Mouse (Mus musculus) left cerebral cortex, postnatal 4 days (tissue): ENCODE data around the gene Stxbp1. TPM values are rescaled to one million over a fixed set of nuclear protein-coding genes. Genes with fewer than 3 reads are reported as not detected.

Source experiments
- DNase-seq: peaks from one replicate; pipeline ENCODE4 v3.0.0-alpha.2; 2022
- intact Hi-C: fragments of 180-260 bp; cut with DNase I; formaldehyde crosslinking; loops from one replicate; pipeline ENCODE4 v1.15.1; 2025
- total RNA-seq, 2 experiments: library from RNA; stranded (reverse); gene quantifications; 2 replicates each; pipeline ENCODE4 v1.2.3; 2021

Gene Stxbp1
- total RNA-seq, 2 experiments from 2014 or later: 557 to 578 TPM

- DNase-seq: no peak
- intact Hi-C loops: no loop called here
Measured at GRCm38 (mm10) chr2:32763353-32763752, 83.7 kb downstream of the Stxbp1 start.

- intact Hi-C loops: no loop called here
- peak; percentile 49 for DNase-seq
Measured at GRCm38 (mm10) chr2:32761859-32762258, 85.2 kb downstream of the Stxbp1 start.

DNA sequence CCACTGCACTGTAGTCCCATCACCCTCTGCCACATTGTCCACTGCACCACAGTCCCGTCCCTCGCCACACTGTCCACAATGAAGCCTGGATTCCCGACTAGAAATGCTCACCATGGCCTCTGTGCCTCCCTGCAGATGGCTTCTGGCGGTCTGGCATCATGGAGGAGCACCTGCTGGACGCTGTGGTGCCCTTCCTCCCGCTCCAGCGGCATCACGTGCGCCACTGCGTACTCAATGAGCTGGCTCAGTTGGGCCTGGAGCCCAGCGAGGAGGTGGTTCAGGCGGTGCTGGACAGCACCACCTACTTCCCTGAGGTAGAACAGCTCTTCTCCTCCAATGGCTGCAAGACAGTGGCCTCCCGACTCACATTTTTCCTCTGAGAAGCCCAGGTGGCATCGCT lies 85.7 kb downstream of the Stxbp1 start:
- intact Hi-C loops: no loop called here
- DNase-seq: peak; percentile 40

DNA sequence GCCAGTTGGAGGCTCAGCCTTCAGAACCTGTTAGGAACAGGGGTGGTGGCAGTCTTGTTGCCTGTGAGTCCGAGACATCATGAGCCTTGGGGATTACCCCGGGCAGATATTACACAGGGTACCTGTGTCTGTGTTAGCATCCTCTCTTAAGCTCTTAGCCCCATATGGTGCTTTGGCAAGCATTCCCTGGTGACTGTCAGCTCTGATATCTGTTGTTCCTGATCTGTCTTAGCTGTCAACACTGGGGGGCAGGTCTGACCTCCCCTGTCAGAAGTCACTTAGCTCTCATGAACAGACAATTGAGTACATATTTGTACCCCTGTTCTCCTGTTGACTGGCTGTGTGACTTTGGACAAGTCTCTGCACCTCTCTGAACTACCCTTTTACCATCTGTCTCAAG lies 88.0 kb downstream of the Stxbp1 start:
- no peak for DNase-seq
- intact Hi-C loops: no loop called here

DNA sequence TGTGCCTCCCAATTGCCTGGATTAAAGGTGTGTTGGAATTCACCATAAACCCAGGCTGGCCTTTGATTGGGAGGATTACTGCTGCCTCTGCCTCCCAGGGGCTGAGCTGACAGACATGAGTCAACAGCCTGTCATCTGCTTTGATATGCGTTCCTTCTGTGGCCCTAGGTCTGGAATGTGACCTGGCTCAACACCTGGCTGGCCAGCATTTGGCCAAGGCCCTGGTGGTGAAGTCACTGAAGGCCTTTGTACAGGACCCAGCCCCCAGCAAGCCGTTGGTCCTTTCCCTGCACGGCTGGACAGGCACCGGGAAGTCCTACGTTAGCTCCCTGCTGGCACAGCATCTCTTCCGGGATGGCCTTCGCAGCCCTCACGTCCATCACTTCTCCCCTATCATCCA lies 88.5 kb downstream of the Stxbp1 start:
- DNase-seq: no peak
- intact Hi-C loops: no loop called here

GRCm38 (mm10) chr2:32757056-32757845 lies 89.8 kb downstream of the Stxbp1 start, which contains the start of gene Tor2a:
TSS of gene Tor2a (plus strand) at chr2:32757234.
- intact Hi-C loops: loop anchor here (2.0 kb wide), 1 partner anchor 44 kb away; the partner anchor contains the start of gene Cdk9

GRCm38 (mm10) chr2:32756674-32757055 lies 90.4 kb downstream of the Stxbp1 start:
- intact Hi-C loops: loop anchor here (2.0 kb wide), 1 partner anchor 44 kb away; the partner anchor contains the start of gene Cdk9
- no peak for DNase-seq

More at GRCm38 (mm10) chr2:32757056-32757845, 89.8 kb downstream of the Stxbp1 start, which contains the start of gene Tor2a:
- peak; percentile 98 for DNase-seq

DNA sequence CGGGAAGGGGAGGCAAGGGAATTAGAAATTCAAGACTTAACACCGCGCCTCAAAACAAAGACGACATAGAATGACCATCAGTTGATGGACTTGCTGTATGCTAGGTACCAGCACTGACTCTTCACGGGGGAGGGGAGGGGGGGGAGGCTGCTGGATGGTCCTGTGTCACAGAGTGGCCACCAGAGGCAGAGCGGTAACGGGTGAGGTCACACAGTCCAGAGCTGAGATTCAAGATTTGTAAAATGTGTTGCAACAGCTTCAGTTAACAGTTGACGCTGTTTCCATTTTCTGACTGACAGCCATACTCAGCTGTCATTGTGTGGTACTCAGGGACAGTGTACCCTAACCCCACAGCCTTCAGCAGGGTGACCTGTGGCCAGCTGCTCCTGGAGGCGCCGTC lies 94.9 kb downstream of the Stxbp1 start:
- intact Hi-C loops: no loop called here
- no peak for DNase-seq

- intact Hi-C loops: no loop called here
- no peak for DNase-seq
Measured at GRCm38 (mm10) chr2:32751665-32752033, 95.4 kb downstream of the Stxbp1 start.

DNA sequence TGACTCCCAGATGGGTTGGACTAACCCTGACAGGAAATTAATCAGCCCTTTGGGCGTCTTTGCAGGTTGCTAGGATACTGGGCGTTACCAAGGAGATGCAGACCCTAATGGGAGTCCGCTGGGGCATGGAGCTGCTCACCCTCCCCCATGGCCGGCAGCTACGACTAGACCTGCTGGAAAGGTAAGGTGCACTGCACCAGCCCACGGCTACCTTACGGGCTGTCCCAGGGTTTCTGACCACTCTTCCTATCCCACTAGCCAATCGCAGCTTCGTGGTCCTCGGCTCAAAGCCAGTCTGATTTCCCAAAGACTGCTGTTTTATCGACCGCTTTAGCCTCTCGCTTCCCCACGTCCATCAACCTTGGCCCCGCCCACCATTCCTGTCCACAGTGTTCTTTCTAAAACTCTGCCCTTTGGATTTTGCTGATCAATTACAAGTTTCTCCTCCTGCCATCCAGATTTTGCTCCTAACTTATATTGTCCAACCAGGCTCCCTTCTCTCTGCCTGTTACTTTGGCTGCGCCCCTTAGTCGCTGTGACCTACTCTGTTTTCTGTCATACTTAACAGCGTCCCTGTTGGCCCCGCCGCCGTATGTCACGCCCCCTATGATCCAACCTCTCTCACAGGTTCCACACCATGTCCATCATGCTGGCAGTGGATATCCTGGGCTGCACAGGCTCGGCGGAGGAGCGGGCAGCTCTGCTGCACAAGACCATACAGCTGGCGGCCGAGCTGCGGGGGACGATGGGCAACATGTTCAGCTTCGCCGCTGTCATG lies 96.0 kb downstream of the Stxbp1 start:
- intact Hi-C loops: no loop called here

GRCm38 (mm10) chr2:32750199-32750598 lies 96.8 kb downstream of the Stxbp1 start:
- no peak for DNase-seq
- intact Hi-C loops: no loop called here

More for the DNA sequence above, 96.0 kb downstream of the Stxbp1 start:
- peak; percentile 56 for DNase-seq

GRCm38 (mm10) chr2:32749082-32749481 lies 98.0 kb downstream of the Stxbp1 start:
- DNase-seq: no peak
- intact Hi-C loops: no loop called here

- no peak for DNase-seq
- intact Hi-C loops: no loop called here
Measured at GRCm38 (mm10) chr2:32744272-32744982, 102.6 kb downstream of the Stxbp1 start.

DNA sequence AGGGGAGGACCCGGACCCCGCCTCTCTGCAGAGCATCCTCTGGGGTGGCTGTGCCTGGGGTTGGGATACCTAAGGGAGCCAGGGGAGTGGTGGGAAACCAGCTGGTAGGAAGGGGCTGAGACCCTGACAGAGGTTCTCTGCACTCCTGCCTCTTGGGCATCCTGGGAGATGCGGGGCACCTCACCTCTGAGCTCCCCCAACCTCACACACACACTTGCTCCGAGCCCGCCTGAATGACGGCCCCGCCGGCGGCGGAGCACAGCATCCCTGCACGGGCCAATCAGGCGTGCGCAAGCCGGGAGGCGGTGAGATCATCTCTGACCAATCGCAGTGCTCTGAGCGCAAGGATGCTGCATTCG lies 104.9 kb downstream of the Stxbp1 start:
- DNase-seq: peak; percentile 81
- intact Hi-C loops: no loop called here

GRCm38 (mm10) chr2:32741273-32742172 lies 105.5 kb downstream of the Stxbp1 start:
- DNase-seq: peak; percentile 81
- intact Hi-C loops: no loop called here

DNA sequence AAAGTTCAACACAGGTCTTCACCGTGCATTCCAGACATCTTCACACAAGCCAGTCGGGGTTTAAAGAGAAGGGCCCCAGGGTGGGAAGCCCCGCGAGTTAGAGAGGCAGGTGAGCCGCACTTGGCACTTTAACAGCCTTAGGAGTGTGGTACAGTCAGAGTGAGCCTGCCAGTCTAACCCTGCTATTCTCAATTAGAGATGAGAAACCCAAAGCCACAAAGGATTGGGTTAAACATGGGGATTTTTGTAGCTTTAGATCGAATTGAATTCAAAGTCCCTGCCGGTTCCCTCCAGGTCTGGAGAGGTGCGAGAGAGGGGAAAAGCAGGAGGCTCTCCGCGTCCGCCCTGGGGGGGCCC lies 106.2 kb downstream of the Stxbp1 start, which contains the start of gene 6330409D20Rik:
TSS of gene 6330409D20Rik (minus strand) at position 101 of the 357 bp plus-strand sequence.
- DNase-seq: no peak
- intact Hi-C loops: no loop called here

- DNase-seq: no peak
- intact Hi-C loops: no loop called here
Measured at GRCm38 (mm10) chr2:32739311-32739710, 107.7 kb downstream of the Stxbp1 start.
